Mouse (Mus musculus): Measurements from ENCODE around the gene Atg16l2.

- no peak for TF ChIP-seq POLR2A (IDR thresholded peaks at IDR 0.05; ENCODE audit: insufficient read length, low read depth)
- no peak for TF ChIP-seq CEBPB (IDR thresholded peaks at IDR 0.05; ENCODE audit: insufficient read depth, poor library complexity, severe bottlenecking)
- TF ChIP-seq TCF12 (IDR thresholded peaks at IDR 0.05; ENCODE audit: insufficient read depth, poor library complexity, severe bottlenecking), result no peak
- no peak for TF ChIP-seq E2F4 (IDR thresholded peaks at IDR 0.05; ENCODE audit: insufficient read depth)
- TF ChIP-seq REST (IDR thresholded peaks at IDR 0.05; ENCODE audit: insufficient read depth, insufficient read length), result no peak
- no peak for TF ChIP-seq TCF3 (IDR thresholded peaks at IDR 0.05; ENCODE audit: insufficient read length, low read depth)
- no peak for TF ChIP-seq MYOG (IDR thresholded peaks at IDR 0.05; ENCODE audit: control insufficient read depth in 1 of 3, insufficient read depth in 1 of 3, insufficient read length in 2 of 3, low read depth in 2 of 3)
These were observed 9.4 kb downstream of the Atg16l2 start for GRCm38 (mm10) chr7:101292696-101293095.

Data from myocyte (in vitro differentiated cells).